In the genomic region with DNA sequence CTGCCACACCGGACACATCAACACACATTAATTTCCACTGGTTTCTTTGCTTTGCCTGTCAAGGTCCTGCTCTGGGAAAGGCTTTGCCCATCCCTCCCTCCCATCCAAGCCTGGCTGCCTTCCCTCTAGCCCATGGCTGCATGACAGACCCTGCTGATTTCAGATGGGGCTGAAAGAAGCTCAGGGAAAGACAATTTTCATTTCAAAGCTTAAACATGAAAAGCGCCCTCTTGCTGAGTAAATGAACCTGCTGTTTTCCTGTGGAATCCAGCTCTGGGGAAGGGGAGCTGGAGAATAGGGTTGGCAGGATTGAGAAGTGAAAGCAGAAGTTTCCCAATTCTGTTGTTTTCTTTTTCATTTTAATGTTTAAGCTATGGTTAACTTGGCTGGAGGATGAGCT, we compare ENCODE assay signal across 15 mouse cellular contexts.
DNase-seq lines count a peak whose midpoint lies in the region; ATAC-seq and TF ChIP-seq lines count a peak whose summit lies in the region.
"Had no signal": no experiment of that assay in that cellular context is flagged by ENCODE, and none has a peak within 500 bp of the region (broad histone marks: within the 10 kb centered on the region; RNA-seq: fewer than 3 reads in every experiment).

No protein-coding gene starts in this region.

- peak; percentile 79 for ATAC-seq in hindbrain, embryonic 15.5 days (ENCODE audit: low FRiP score, low read depth)
- ATAC-seq in hindbrain, embryonic 12.5 days (ENCODE audit: low FRiP score): no peak
- peak; percentile 90 for ATAC-seq in cerebellum, adult (ENCODE audit: insufficient number of reproducible peaks, low FRiP score, low TSS enrichment)
- peak; percentile 66; the same call in 1 of the 2 replicates for ATAC-seq in megakaryocyte progenitor cell, adult 5-6 weeks (replicated peaks; ENCODE audit: poor library complexity)
- ATAC-seq in stomach, postnatal 0 days (ENCODE audit: low FRiP score, low TSS enrichment): no peak
- no peak for ATAC-seq in CD4-positive, CD25-positive, alpha-beta regulatory T cell, adult 4 months
- ATAC-seq: intestine, embryonic 16.5 days had no signal

- peak; percentile 86 to 91 for DNase-seq in cerebellum, postnatal 14 days
- DNase-seq in left cerebral cortex, adult 11 months (ENCODE audit: low spot score): no peak
- no peak for DNase-seq in stomach, postnatal 0 days (ENCODE audit: low spot score)
- DNase-seq: adrenal gland, adult 8-10 months; gastrocnemius, postnatal 36 days; right cerebral cortex, postnatal 25 days had no signal

- WGBS in hindbrain, embryonic 15.5 days: 9% methylated on average over 2 of the region's 2 CpGs
- 15% methylated on average over 2 of the region's 2 CpGs for WGBS in hindbrain, embryonic 12.5 days
- 37% methylated on average over 2 of the region's 2 CpGs for WGBS in stomach, postnatal 0 days

- H3K9ac ChIP-seq in hindbrain, embryonic 15.5 days: no peak overlapping the region
- no peak overlapping the region for H3K9ac ChIP-seq in hindbrain, embryonic 12.5 days
- no peak overlapping the region for H3K9ac ChIP-seq in stomach, postnatal 0 days (ENCODE audit: low read length)
- H3K9ac ChIP-seq: heart, embryonic 15.5 days; stomach, embryonic 15.5 days had no signal

- H3K4me2 ChIP-seq in hindbrain, embryonic 15.5 days: no peak overlapping the region
- H3K4me2 ChIP-seq in hindbrain, embryonic 12.5 days (replicated peaks): no peak overlapping the region
- H3K4me2 ChIP-seq in stomach, postnatal 0 days (replicated peaks; ENCODE audit: low read depth): no peak overlapping the region
- H3K4me2 ChIP-seq: heart, embryonic 15.5 days; stomach, embryonic 15.5 days had no signal

- H3K9me3 ChIP-seq in hindbrain, embryonic 15.5 days: no peaks in the 10 kb centered on the region
- no peaks in the 10 kb centered on the region for H3K9me3 ChIP-seq in hindbrain, embryonic 12.5 days (replicated peaks)
- H3K9me3 ChIP-seq in stomach, postnatal 0 days (ENCODE audit: control insufficient read depth, low read length): no peaks in the 10 kb centered on the region
- H3K9me3 ChIP-seq: heart, embryonic 15.5 days; limb, embryonic 10.5 days; stomach, embryonic 15.5 days had no signal

- H3K4me1 ChIP-seq in hindbrain, embryonic 15.5 days (replicated peaks): peaks cover 10% of the 10 kb centered on the region; the same call in 1 of the 2 replicates
- no peaks in the 10 kb centered on the region for H3K4me1 ChIP-seq in hindbrain, embryonic 12.5 days
- no peaks in the 10 kb centered on the region for H3K4me1 ChIP-seq in stomach, postnatal 0 days (replicated peaks; ENCODE audit: control insufficient read depth, insufficient read depth)
- H3K4me1 ChIP-seq: heart, embryonic 15.5 days; limb, embryonic 10.5 days; stomach, embryonic 15.5 days had no signal

- H3K36me3 ChIP-seq in hindbrain, embryonic 15.5 days: no peaks in the 10 kb centered on the region
- no peaks in the 10 kb centered on the region for H3K36me3 ChIP-seq in hindbrain, embryonic 12.5 days
- H3K36me3 ChIP-seq in stomach, postnatal 0 days (ENCODE audit: control insufficient read depth, insufficient read depth, low read length): no peaks in the 10 kb centered on the region
- H3K36me3 ChIP-seq: heart, embryonic 15.5 days; limb, embryonic 10.5 days; stomach, embryonic 15.5 days had no signal

- no peak for TF ChIP-seq CTCF in stomach, postnatal 0 days (IDR thresholded peaks at IDR 0.05; ENCODE audit: low read depth)

- no peak overlapping the region for H3K4me3 ChIP-seq in hindbrain, embryonic 15.5 days
- H3K4me3 ChIP-seq in hindbrain, embryonic 12.5 days: no peak overlapping the region
- no peak overlapping the region for H3K4me3 ChIP-seq in stomach, postnatal 0 days (ENCODE audit: low read depth, low read length)
- H3K4me3 ChIP-seq: heart, embryonic 15.5 days; limb, embryonic 10.5 days; stomach, embryonic 15.5 days had no signal

- no peak overlapping the region for H3K27ac ChIP-seq in hindbrain, embryonic 15.5 days (replicated peaks)
- no peak overlapping the region for H3K27ac ChIP-seq in hindbrain, embryonic 12.5 days
- H3K27ac ChIP-seq in stomach, postnatal 0 days (replicated peaks): no peak overlapping the region
- H3K27ac ChIP-seq: heart, embryonic 15.5 days; limb, embryonic 10.5 days; stomach, embryonic 15.5 days had no signal

- no peaks in the 10 kb centered on the region for H3K27me3 ChIP-seq in hindbrain, embryonic 15.5 days
- H3K27me3 ChIP-seq in hindbrain, embryonic 12.5 days: no peaks in the 10 kb centered on the region
- no peaks in the 10 kb centered on the region for H3K27me3 ChIP-seq in stomach, postnatal 0 days (ENCODE audit: control insufficient read depth, insufficient read depth, low read length)
- H3K27me3 ChIP-seq: heart, embryonic 15.5 days; stomach, embryonic 15.5 days had no signal

- no peak for TF ChIP-seq EP300 in stomach, postnatal 0 days (optimal IDR thresholded peaks at IDR 0.05)

Comparison
In these comparisons a context has a peak if more than half of its experiments do, and no peak if none do; other contexts are left out.
1. ATAC-seq: peak in hindbrain, embryonic 15.5 days (single experiment), cerebellum, adult (single experiment) and megakaryocyte progenitor cell, adult 5-6 weeks (single experiment); none in hindbrain, embryonic 12.5 days (single experiment), stomach, postnatal 0 days (single experiment) and CD4-positive, CD25-positive, alpha-beta regulatory T cell, adult 4 months (single experiment).
2. DNase-seq: peak in cerebellum, postnatal 14 days (2 of 2); none in left cerebral cortex, adult 11 months (single experiment) and stomach, postnatal 0 days (single experiment).